Mouse (Mus musculus) fat pad, adult 2 months (tissue): ENCODE data around the gene Tgif2.
"Not testable (repeated sequence)": the region's sequence is repeated elsewhere in the genome, so short reads cannot be mapped to it uniquely, and the experiment has no call there.

ENCODE experiments used
- DNase-seq: peaks from one replicate; pipeline ENCODE4 v3.0.0-alpha.2; 2011; ENCODE audit warnings: low read depth, low spot score; ENCODE audit errors: extremely low read depth

The Tgif2 gene

GRCm38 (mm10) chr2:156874047-156874759, 34.4 kb downstream of the Tgif2 start:
- no peak for DNase-seq

GRCm38 (mm10) chr2:156874760-156875510, 35.1 kb downstream of the Tgif2 start:
- DNase-seq, result no peak

GRCm38 (mm10) chr2:156877726-156878125, 37.9 kb downstream of the Tgif2 start:
- DNase-seq, result no peak

GRCm38 (mm10) chr2:156879541-156879940, 39.7 kb downstream of the Tgif2 start:
- DNase-seq, result no peak

- DNase-seq, result no peak
These were observed 42.7 kb downstream of the Tgif2 start for GRCm38 (mm10) chr2:156882431-156883001.

GRCm38 (mm10) chr2:156884396-156885211, 44.8 kb downstream of the Tgif2 start:
- no peak for DNase-seq

- not testable (repeated sequence) for DNase-seq
These were observed 45.9 kb downstream of the Tgif2 start for GRCm38 (mm10) chr2:156885666-156886065.

- DNase-seq, result no peak
These were observed 46.4 kb downstream of the Tgif2 start for GRCm38 (mm10) chr2:156886084-156886631.

- no peak for DNase-seq
These were observed 47.2 kb downstream of the Tgif2 start, which contains the start of gene Sla2 for GRCm38 (mm10) chr2:156887017-156887416. Sla2 (minus strand) TSS chr2:156887192.

GRCm38 (mm10) chr2:156888490-156888889, 48.7 kb downstream of the Tgif2 start:
- no peak for DNase-seq

- DNase-seq, result no peak
These were observed 52.4 kb downstream of the Tgif2 start for GRCm38 (mm10) chr2:156892240-156892639.

GRCm38 (mm10) chr2:156892821-156893220, 53.0 kb downstream of the Tgif2 start:
- no peak for DNase-seq

GRCm38 (mm10) chr2:156894496-156895265, 54.9 kb downstream of the Tgif2 start:
- DNase-seq, result no peak

- no peak for DNase-seq
These were observed 56.6 kb downstream of the Tgif2 start for GRCm38 (mm10) chr2:156896384-156896914.

- DNase-seq, result no peak
These were observed 57.2 kb downstream of the Tgif2 start for GRCm38 (mm10) chr2:156897034-156897433.

- no peak for DNase-seq
These were observed 58.6 kb downstream of the Tgif2 start for GRCm38 (mm10) chr2:156898374-156898773.

GRCm38 (mm10) chr2:156899184-156899583, 59.4 kb downstream of the Tgif2 start:
- no peak for DNase-seq

GRCm38 (mm10) chr2:156901344-156901743, 61.5 kb downstream of the Tgif2 start:
- DNase-seq, result no peak

- DNase-seq, result no peak
These were observed 62.1 kb downstream of the Tgif2 start for GRCm38 (mm10) chr2:156901883-156902282.

- not testable (repeated sequence) for DNase-seq
These were observed 62.6 kb downstream of the Tgif2 start for GRCm38 (mm10) chr2:156902411-156902810.
